Mouse (Mus musculus) cerebellum, adult 9-11 months (tissue): ENCODE results near the gene Mrps23.
"Not testable (repeated sequence)": the region's sequence is repeated elsewhere in the genome, so short reads cannot be mapped to it uniquely, and the experiment has no call there.

ENCODE experiments used
- DNase-seq: peaks from one replicate; pipeline ENCODE4 v3.0.0; 2022

Gene Mrps23

GRCm38 (mm10) chr11:88180467-88180958 lies 23.7 kb upstream of the Mrps23 start:
- peak; percentile 64 for DNase-seq

- peak; percentile 71 for DNase-seq
These were observed 23.1 kb upstream of the Mrps23 start for GRCm38 (mm10) chr11:88180959-88181619.

- DNase-seq: no peak
These were observed 19.5 kb upstream of the Mrps23 start for GRCm38 (mm10) chr11:88184632-88185180.

- DNase-seq: no peak
These were observed 17.9 kb upstream of the Mrps23 start for GRCm38 (mm10) chr11:88186078-88186946.

- DNase-seq: no peak
These were observed 17.3 kb upstream of the Mrps23 start for GRCm38 (mm10) chr11:88186947-88187243.

- peak; percentile 95 for DNase-seq
These were observed 16.6 kb upstream of the Mrps23 start for GRCm38 (mm10) chr11:88187417-88188133.

GRCm38 (mm10) chr11:88188216-88188615 lies 16.0 kb upstream of the Mrps23 start:
- no peak for DNase-seq

GRCm38 (mm10) chr11:88188635-88189034 lies 15.6 kb upstream of the Mrps23 start:
- no peak for DNase-seq

GRCm38 (mm10) chr11:88192595-88192994 lies 11.6 kb upstream of the Mrps23 start:
- no peak for DNase-seq

GRCm38 (mm10) chr11:88193098-88193823 lies 10.9 kb upstream of the Mrps23 start:
- no peak for DNase-seq

- DNase-seq: no peak
These were observed 10.1 kb upstream of the Mrps23 start for GRCm38 (mm10) chr11:88193824-88194696.

GRCm38 (mm10) chr11:88195699-88196098 lies 8.5 kb upstream of the Mrps23 start:
- not testable (repeated sequence) for DNase-seq

- DNase-seq: peak; percentile 69
These were observed 7.0 kb upstream of the Mrps23 start for GRCm38 (mm10) chr11:88197153-88197576.

- no peak for DNase-seq
These were observed 6.0 kb upstream of the Mrps23 start for GRCm38 (mm10) chr11:88198223-88198622.

- DNase-seq: no peak
These were observed 3.0 kb upstream of the Mrps23 start for GRCm38 (mm10) chr11:88201172-88201571.

GRCm38 (mm10) chr11:88202077-88202476 lies 2.1 kb upstream of the Mrps23 start:
- DNase-seq: no peak

GRCm38 (mm10) chr11:88204593-88205368 lies 593 bp downstream of the Mrps23 start:
- peak; percentile 27 for DNase-seq

GRCm38 (mm10) chr11:88206576-88206975 lies 2.4 kb downstream of the Mrps23 start:
- DNase-seq: not testable (repeated sequence)

GRCm38 (mm10) chr11:88207697-88208096 lies 3.5 kb downstream of the Mrps23 start:
- no peak for DNase-seq

- DNase-seq: no peak
These were observed 7.8 kb downstream of the Mrps23 start for GRCm38 (mm10) chr11:88211824-88212582.
